Mouse (Mus musculus) liver, embryonic 13.5 days (tissue): ENCODE results near the gene Rln3. TPM values are rescaled to one million over a fixed set of nuclear protein-coding genes. Genes with fewer than 3 reads are reported as not detected.
A peak's percentile ranks its signal among the peaks of the same experiment; 100 is the strongest.

Source experiments
- ATAC-seq: fragments of 200-750 bp; cut with Nextera tagmentation; 2 replicates; pipeline ENCODE4 v1.8.0; 2017; ENCODE audit warnings: low read depth, mild to moderate bottlenecking, moderate number of reproducible peaks, moderate library complexity
- DNase-seq: peaks from one replicate; pipeline ENCODE4 v3.0.0; 2022
- H3K27ac ChIP-seq: fragments of 300-500 bp; sonication (generic); 2 replicates; pipeline ENCODE4 v1.5.1; 2015; ENCODE audit warnings: moderate library complexity, mild to moderate bottlenecking, inconsistent platforms
- H3K27me3 ChIP-seq: fragments of 300-500 bp; sonication (generic); 2 replicates; pipeline ENCODE4 v1.6.1; 2015; ENCODE audit warnings: mild to moderate bottlenecking, inconsistent platforms
- H3K36me3 ChIP-seq: fragments of 300-500 bp; sonication (generic); 2 replicates; pipeline ENCODE4 v1.6.1; 2015; ENCODE audit warnings: mild to moderate bottlenecking, inconsistent platforms
- H3K4me1 ChIP-seq: fragments of 300-500 bp; sonication (generic); replicated peaks from 2 replicates; pipeline ENCODE4 v1.6.1; 2015; ENCODE audit warnings: inconsistent platforms
- H3K4me2 ChIP-seq: fragments of 300-500 bp; sonication (generic); 2 replicates; pipeline ENCODE4 v1.6.1; 2015; ENCODE audit warnings: inconsistent platforms, mild to moderate bottlenecking, moderate library complexity
- H3K4me3 ChIP-seq: fragments of 300-500 bp; sonication (generic); replicated peaks from 2 replicates; pipeline ENCODE4 v1.5.1; 2015; ENCODE audit warnings: mild to moderate bottlenecking, inconsistent platforms
- H3K9ac ChIP-seq: fragments of 300-500 bp; sonication (generic); 2 replicates; pipeline ENCODE4 v1.6.1; 2015; ENCODE audit warnings: mild to moderate bottlenecking, inconsistent platforms
- H3K9me3 ChIP-seq: fragments of 300-500 bp; sonication (generic); replicated peaks from 2 replicates; pipeline ENCODE4 v1.6.1; 2016; ENCODE audit warnings: inconsistent platforms
- WGBS: fragments of 180-500 bp; shearing (Covaris S2); methylation state at CpG from one replicate; pipeline ENCODE4 v1.1.7; 2015; ENCODE audit not compliant: insufficient replicate concordance; 5-methylcytosine and 5-hydroxymethylcytosine counted together
- polyA plus RNA-seq: library from polyadenylated mRNA; unstranded; fragments of >200 nt; fragmentation: Nextera tagmentation; extraction: Ambion mirVana; gene quantifications from 2 replicates; pipeline ENCODE4 v1.2.1, GENCODE M21; 2015

Gene Rln3
- not detected in 2 replicates for polyA plus RNA-seq

GRCm38 (mm10) chr8:84044900-84045299 is at the start of gene Rln3:
Rln3 (minus strand) TSS chr8:84045000.
- Histone ChIP-seq H3K27ac (no peak within 1 kb of the TSS), H3K4me1 (peaks cover 12% of the 10 kb centered on the region; the same call in 1 of the 2 replicates), H3K9ac (no peak within 1 kb of the TSS), H3K4me2 (no peak within 1 kb of the TSS), H3K27me3 (peaks cover 80% of the 10 kb centered on the region), H3K36me3 (no peaks in the 10 kb centered on the region), H3K9me3 (no peaks in the 10 kb centered on the region), H3K4me3 (0 out of 2 replicates have a peak within 1 kb of the TSS, but pooled peaks have one; percentile 7)
- WGBS: 12% methylated on average over 9 of the region's 9 CpGs
- ATAC-seq (no peak), DNase-seq (no peak)

- Histone ChIP-seq H3K9me3 (no peaks in the 10 kb centered on the region), H3K36me3 (peaks cover 64% of the 10 kb centered on the region), H3K4me1 (no peaks in the 10 kb centered on the region), H3K27ac (no peak overlapping the region), H3K27me3 (no peaks in the 10 kb centered on the region), H3K9ac (no peak overlapping the region), H3K4me2 (no peak overlapping the region), H3K4me3 (no peak overlapping the region)
- 83% methylated on average over 8 of the region's 8 CpGs for WGBS
- ATAC-seq: no peak
- DNase-seq: no peak
Measured at GRCm38 (mm10) chr8:84090585-84090984, 45.8 kb upstream of the Rln3 start.

GRCm38 (mm10) chr8:84089277-84089676 is 44.5 kb upstream of the Rln3 start:
- Histone ChIP-seq H3K4me3 (no peak overlapping the region), H3K27me3 (no peaks in the 10 kb centered on the region), H3K27ac (no peak overlapping the region), H3K9me3 (no peaks in the 10 kb centered on the region), H3K4me1 (peaks cover 4% of the 10 kb centered on the region; the same call in 1 of the 2 replicates), H3K9ac (no peak overlapping the region), H3K4me2 (no peak overlapping the region), H3K36me3 (peaks cover 59% of the 10 kb centered on the region)
- DNase-seq (no peak), ATAC-seq (no peak)
- 73% methylated on average over 9 of the region's 9 CpGs for whole genome bisulfite sequencing

GRCm38 (mm10) chr8:84087821-84088220 is 43.0 kb upstream of the Rln3 start:
- no peak for DNase-seq
- H3K36me3 ChIP-seq: peaks cover 63% of the 10 kb centered on the region
- WGBS: 91% methylated on average over 14 of the region's 14 CpGs

GRCm38 (mm10) chr8:84087156-84087555 is 42.4 kb upstream of the Rln3 start:
- Histone ChIP-seq H3K27ac (no peak overlapping the region), H3K9ac (no peak overlapping the region), H3K4me2 (no peak overlapping the region), H3K4me3 (no peak overlapping the region), H3K9me3 (no peaks in the 10 kb centered on the region), H3K4me1 (peaks cover 8% of the 10 kb centered on the region; the same call in 1 of the 2 replicates), H3K27me3 (no peaks in the 10 kb centered on the region), H3K36me3 (peaks cover 63% of the 10 kb centered on the region)
- 80% methylated on average over 7 of the region's 7 CpGs for WGBS
- no peak for DNase-seq
- no peak for ATAC-seq

More at GRCm38 (mm10) chr8:84087821-84088220, 43.0 kb upstream of the Rln3 start:
- no peak overlapping the region for H3K9ac ChIP-seq
- ATAC-seq: no peak
- H3K4me1 ChIP-seq: peaks cover 6% of the 10 kb centered on the region; the same call in 1 of the 2 replicates
- H3K4me3 ChIP-seq: no peak overlapping the region
- no peak overlapping the region for H3K4me2 ChIP-seq
- no peaks in the 10 kb centered on the region for H3K9me3 ChIP-seq
- H3K27me3 ChIP-seq: no peaks in the 10 kb centered on the region
- no peak overlapping the region for H3K27ac ChIP-seq

- DNase-seq (no peak), ATAC-seq (no peak)
- Histone ChIP-seq H3K9me3 (no peaks in the 10 kb centered on the region), H3K9ac (no peak overlapping the region), H3K4me1 (peaks cover 9% of the 10 kb centered on the region; the same call in 1 of the 2 replicates), H3K4me2 (peak overlapping the region; percentile 14; the same call in 1 of the 2 replicates), H3K27me3 (no peaks in the 10 kb centered on the region), H3K36me3 (peaks cover 66% of the 10 kb centered on the region), H3K27ac (no peak overlapping the region), H3K4me3 (no peak overlapping the region)
- 78% methylated on average over 42 of the region's 42 CpGs for WGBS
Measured at GRCm38 (mm10) chr8:84084341-84085115, 39.7 kb upstream of the Rln3 start.

- ATAC-seq (peak; percentile 39), DNase-seq (no peak)
- no peak overlapping the region for H3K27ac ChIP-seq
- H3K4me1 ChIP-seq: peaks cover 9% of the 10 kb centered on the region; the same call in 1 of the 2 replicates
- no peaks in the 10 kb centered on the region for H3K9me3 ChIP-seq
- H3K4me3 ChIP-seq: no peak overlapping the region
- H3K4me2 ChIP-seq: no peak overlapping the region
- WGBS: 72% methylated on average over 8 of the region's 8 CpGs
- H3K36me3 ChIP-seq: peaks cover 66% of the 10 kb centered on the region
- no peaks in the 10 kb centered on the region for H3K27me3 ChIP-seq
- no peak overlapping the region for H3K9ac ChIP-seq
Measured at GRCm38 (mm10) chr8:84083829-84084241, 39.0 kb upstream of the Rln3 start.

- no peak overlapping the region for H3K27ac ChIP-seq
- no peak for ATAC-seq
- peaks cover 8% of the 10 kb centered on the region; the same call in 1 of the 2 replicates for H3K4me1 ChIP-seq
- DNase-seq: no peak
- H3K36me3 ChIP-seq: peaks cover 49% of the 10 kb centered on the region
- WGBS: 69% methylated on average over 5 of the region's 5 CpGs
- H3K9ac ChIP-seq: no peak overlapping the region
- no peak overlapping the region for H3K4me2 ChIP-seq
- H3K4me3 ChIP-seq: no peak overlapping the region
- H3K27me3 ChIP-seq: no peaks in the 10 kb centered on the region
- H3K9me3 ChIP-seq: no peaks in the 10 kb centered on the region
Measured at GRCm38 (mm10) chr8:84079206-84079605, 34.4 kb upstream of the Rln3 start.

- Histone ChIP-seq H3K4me2 (no peak overlapping the region), H3K9ac (no peak overlapping the region), H3K4me3 (no peak overlapping the region), H3K4me1 (peaks cover 12% of the 10 kb centered on the region), H3K36me3 (peaks cover 26% of the 10 kb centered on the region), H3K27me3 (no peaks in the 10 kb centered on the region), H3K9me3 (no peaks in the 10 kb centered on the region), H3K27ac (no peak overlapping the region)
- DNase-seq (no peak), ATAC-seq (no peak)
- 87% methylated on average over 3 of the region's 3 CpGs for WGBS
Measured at GRCm38 (mm10) chr8:84076849-84077248, 32.0 kb upstream of the Rln3 start.

GRCm38 (mm10) chr8:84076412-84076811 is 31.6 kb upstream of the Rln3 start:
- DNase-seq: no peak
- no peaks in the 10 kb centered on the region for H3K27me3 ChIP-seq
- H3K4me1 ChIP-seq: peaks cover 15% of the 10 kb centered on the region
- H3K4me3 ChIP-seq: no peak overlapping the region
- H3K9me3 ChIP-seq: no peaks in the 10 kb centered on the region
- WGBS: 36% methylated on average over 1 of the region's 1 CpGs
- no peak overlapping the region for H3K27ac ChIP-seq
- no peak overlapping the region for H3K9ac ChIP-seq
- no peak for ATAC-seq
- H3K4me2 ChIP-seq: no peak overlapping the region
- H3K36me3 ChIP-seq: peaks cover 24% of the 10 kb centered on the region

GRCm38 (mm10) chr8:84073230-84073976 is 28.6 kb upstream of the Rln3 start:
- WGBS: 59% methylated on average over 10 of the region's 10 CpGs

More at GRCm38 (mm10) chr8:84073230-84073976, 28.6 kb upstream of the Rln3 start:
- no peak overlapping the region for H3K9ac ChIP-seq
- no peaks in the 10 kb centered on the region for H3K27me3 ChIP-seq
- no peak overlapping the region for H3K4me2 ChIP-seq
- ATAC-seq: no peak
- H3K9me3 ChIP-seq: no peaks in the 10 kb centered on the region
- peaks cover 3% of the 10 kb centered on the region; the same call in 1 of the 2 replicates for H3K36me3 ChIP-seq
- no peak overlapping the region for H3K4me3 ChIP-seq
- DNase-seq: no peak
- no peak overlapping the region for H3K27ac ChIP-seq
- H3K4me1 ChIP-seq: peaks cover 45% of the 10 kb centered on the region
